Mouse (Mus musculus) hindbrain, embryonic 15.5 days (tissue): ENCODE results near the gene Rnf224. TPM values are rescaled to one million over a fixed set of nuclear protein-coding genes. Genes with fewer than 3 reads are reported as not detected.

Experiments used
- ATAC-seq: fragments of 200-750 bp; cut with Nextera tagmentation; 2 replicates; pipeline ENCODE4 v1.8.0; 2017; ENCODE audit warnings: low read depth, moderate number of reproducible peaks, moderate TSS enrichment; ENCODE audit not compliant: low FRiP score
- H3K27ac ChIP-seq: fragments of 300-500 bp; sonication (generic); replicated peaks from 2 replicates; pipeline ENCODE4 v1.5.1; 2015; ENCODE audit warnings: mild to moderate bottlenecking, inconsistent platforms
- H3K27me3 ChIP-seq: fragments of 300-500 bp; sonication (generic); 2 replicates; pipeline ENCODE4 v1.6.1; 2015; ENCODE audit warnings: control low read depth, inconsistent platforms
- H3K36me3 ChIP-seq: fragments of 300-500 bp; sonication (generic); 2 replicates; pipeline ENCODE4 v1.6.1; 2015; ENCODE audit warnings: control low read depth, inconsistent platforms
- H3K4me1 ChIP-seq: fragments of 300-500 bp; sonication (generic); replicated peaks from 2 replicates; pipeline ENCODE4 v1.6.1; 2015; ENCODE audit warnings: control low read depth, inconsistent platforms
- H3K4me2 ChIP-seq: fragments of 300-500 bp; sonication (generic); 2 replicates; pipeline ENCODE4 v1.6.1; 2015; ENCODE audit warnings: moderate library complexity, mild to moderate bottlenecking, inconsistent platforms
- H3K4me3 ChIP-seq: fragments of 300-500 bp; sonication (generic); 2 replicates; pipeline ENCODE4 v1.5.1; 2015; ENCODE audit warnings: mild to moderate bottlenecking, inconsistent platforms
- H3K9ac ChIP-seq: fragments of 300-500 bp; sonication (generic); 2 replicates; pipeline ENCODE4 v1.6.1; 2015; ENCODE audit warnings: inconsistent platforms
- H3K9me3 ChIP-seq: fragments of 300-500 bp; sonication (generic); 2 replicates; pipeline ENCODE4 v1.6.1; 2016; ENCODE audit warnings: control low read depth, inconsistent platforms
- WGBS: fragments of 180-500 bp; shearing (Covaris S2); methylation state at CpG from one replicate; pipeline ENCODE4 v1.1.7; 2015; 5-methylcytosine and 5-hydroxymethylcytosine counted together
- polyA plus RNA-seq: library from polyadenylated mRNA; unstranded; fragments of >200 nt; fragmentation: Nextera tagmentation; extraction: Ambion mirVana; gene quantifications from 2 replicates; pipeline ENCODE4 v1.2.1, GENCODE M21; 2015

The Rnf224 gene
- polyA plus RNA-seq, 1 experiment from 2014 or later = not detected

DNA sequence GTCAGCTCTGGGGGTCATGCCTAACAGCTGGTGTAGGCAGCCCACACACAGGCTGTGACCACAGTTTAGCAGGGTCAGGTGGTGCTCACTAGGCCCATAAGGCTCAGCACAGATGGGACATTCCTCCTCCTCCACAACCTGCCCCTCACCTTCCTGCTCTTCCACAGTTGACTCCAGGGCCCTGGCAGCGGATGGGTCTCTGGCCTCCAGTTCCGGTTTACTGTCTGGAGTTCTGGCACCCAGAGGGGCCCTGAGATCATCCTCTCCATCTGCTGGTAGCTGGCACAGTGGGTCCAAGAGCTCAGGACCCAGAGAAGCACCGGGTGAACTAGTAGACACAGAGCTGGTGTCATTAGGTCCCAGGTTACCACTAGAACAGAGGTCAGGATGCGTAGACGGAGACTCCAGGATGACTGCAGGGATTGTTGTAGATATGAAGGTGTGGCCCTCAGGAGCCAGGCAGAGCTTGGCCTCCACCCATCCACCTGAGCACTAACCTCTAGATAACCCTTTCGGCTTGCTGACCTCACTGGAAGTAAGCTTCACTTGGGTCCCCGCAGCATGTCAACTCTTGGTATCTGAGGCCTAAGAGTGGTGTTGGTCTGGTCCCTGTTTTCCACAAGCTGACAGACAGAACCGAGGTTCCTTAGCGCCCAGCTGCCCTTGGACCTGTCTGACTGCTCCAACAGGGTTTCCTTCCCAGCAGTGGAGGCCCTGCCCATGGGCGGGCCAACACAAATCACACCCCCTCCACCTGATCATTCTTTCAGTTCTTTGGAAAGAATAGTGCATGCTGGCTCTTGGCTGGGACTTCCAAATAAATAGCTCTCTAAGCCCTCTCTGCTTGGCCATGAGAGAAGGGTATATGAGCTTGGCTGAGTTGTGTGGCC, 9.8 kb upstream of the Rnf224 start, which contains the start of gene AL732309.1:
AL732309.1 (minus strand) TSS at position 681 of the 890 bp plus-strand sequence.
- H3K9ac ChIP-seq = no peak within 1 kb of the TSS
- H3K27me3 ChIP-seq = no peaks in the 10 kb centered on the region
- H3K9me3 ChIP-seq = no peaks in the 10 kb centered on the region
- H3K36me3 ChIP-seq = peaks cover 8% of the 10 kb centered on the region; the same call in 1 of the 2 replicates
- no peak within 1 kb of the TSS for H3K4me3 ChIP-seq
- WGBS = 92% methylated on average over 10 of the region's 10 CpGs
- H3K4me2 ChIP-seq = no peak within 1 kb of the TSS
- no peak for ATAC-seq
- no peak within 1 kb of the TSS for H3K27ac ChIP-seq
- H3K4me1 ChIP-seq = peaks cover 24% of the 10 kb centered on the region

DNA sequence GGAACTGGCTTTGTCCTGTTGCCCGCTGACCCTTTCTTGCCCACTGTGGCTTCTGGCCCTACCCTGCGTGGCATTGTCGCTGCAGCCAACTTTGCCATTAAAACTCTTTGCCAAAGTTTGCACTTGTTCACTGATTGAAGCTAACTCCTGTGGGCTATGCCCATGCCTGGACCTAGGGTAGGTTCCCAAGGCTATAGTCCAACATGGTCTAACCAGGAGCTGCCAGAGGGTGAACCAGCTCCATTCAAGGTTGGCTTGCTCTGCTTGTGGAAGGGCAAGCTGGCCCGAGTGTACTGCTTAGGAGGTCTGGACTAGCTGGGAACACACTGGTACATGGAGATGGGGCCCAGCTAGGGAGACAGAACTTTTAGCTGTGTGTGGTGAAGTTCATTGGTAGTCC, 7.6 kb upstream of the Rnf224 start:
- no peak for ATAC-seq
- 0 out of 2 replicates have a peak overlapping the region, but pooled peaks have one; percentile 92 for H3K4me2 ChIP-seq
- H3K36me3 ChIP-seq = no peaks in the 10 kb centered on the region; the same call in 1 of the 2 replicates
- no peak overlapping the region for H3K27ac ChIP-seq
- no peaks in the 10 kb centered on the region for H3K9me3 ChIP-seq
- H3K27me3 ChIP-seq = no peaks in the 10 kb centered on the region
- no peak overlapping the region for H3K4me3 ChIP-seq
- no peak overlapping the region for H3K9ac ChIP-seq
- H3K4me1 ChIP-seq = peaks cover 37% of the 10 kb centered on the region
- 90% methylated on average over 4 of the region's 4 CpGs for WGBS

DNA sequence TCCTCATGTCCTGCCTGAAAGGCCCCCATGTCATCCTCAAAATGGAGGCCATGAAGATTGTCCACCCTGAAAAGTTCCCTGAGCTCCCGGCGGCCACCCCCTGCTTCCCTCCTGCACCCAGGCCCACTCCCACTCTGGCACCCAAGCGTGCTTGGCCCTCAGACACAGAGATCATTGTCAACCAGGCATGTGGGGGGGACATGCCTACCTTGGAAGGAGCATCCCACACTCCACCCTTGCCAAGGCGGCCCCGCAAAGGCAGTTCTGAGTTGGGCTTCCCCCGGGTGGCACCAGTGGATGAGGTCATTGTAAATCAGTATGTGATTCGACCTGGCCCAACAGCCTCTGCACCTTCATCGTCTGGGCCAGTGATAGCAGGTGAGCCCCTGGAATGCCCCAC, 6.8 kb upstream of the Rnf224 start:
- Histone ChIP-seq H3K27ac (no peak overlapping the region), H3K4me2 (peak overlapping the region; percentile 92), H3K36me3 (no peaks in the 10 kb centered on the region; the same call in 1 of the 2 replicates), H3K9ac (peak overlapping the region; percentile 81), H3K4me3 (peak overlapping the region; percentile 61), H3K9me3 (no peaks in the 10 kb centered on the region), H3K27me3 (no peaks in the 10 kb centered on the region), H3K4me1 (peaks cover 37% of the 10 kb centered on the region)
- ATAC-seq = no peak
- WGBS = 83% methylated on average over 8 of the region's 8 CpGs

DNA sequence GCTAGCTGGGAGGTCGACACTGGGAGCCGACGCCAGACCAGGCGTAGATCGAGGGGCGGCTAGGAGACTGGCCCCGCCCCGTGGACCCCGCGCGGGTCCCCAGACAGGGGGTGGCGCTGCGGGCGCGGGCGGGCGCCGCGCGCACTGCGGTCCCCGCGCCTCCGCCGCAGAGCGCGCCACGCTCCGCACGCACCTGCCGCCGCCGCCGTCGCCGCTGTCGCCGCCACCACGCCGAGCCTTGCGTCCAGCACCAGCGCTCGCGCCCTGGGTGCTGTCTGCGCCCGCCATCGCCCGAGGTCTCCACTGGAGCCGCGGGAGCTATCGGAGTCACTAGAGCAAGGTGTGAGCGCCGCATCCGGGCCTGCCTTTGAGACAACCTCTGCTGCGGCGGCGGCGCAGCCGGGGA, 5.5 kb upstream of the Rnf224 start, which contains the start of the genes Rnf208 and Cysrt1:
Rnf208 (plus strand) TSS at position 155 of the 406 bp plus-strand sequence.
Cysrt1 (minus strand) TSS at position 352 of the 406 bp plus-strand sequence.
- Histone ChIP-seq H3K27me3 (peaks cover 4% of the 10 kb centered on the region; the same call in 1 of the 2 replicates), H3K9me3 (no peaks in the 10 kb centered on the region), H3K36me3 (no peaks in the 10 kb centered on the region; the same call in 1 of the 2 replicates), H3K9ac (peak within 1 kb of the TSS; percentile 81), H3K4me3 (peak within 1 kb of the TSS; percentile 61), H3K4me1 (peaks cover 37% of the 10 kb centered on the region), H3K27ac (peak within 1 kb of the TSS; percentile 72), H3K4me2 (peak within 1 kb of the TSS; percentile 92)
- peak; percentile 65 for ATAC-seq
- 0% methylated on average over 40 of the region's 59 CpGs for WGBS

DNA sequence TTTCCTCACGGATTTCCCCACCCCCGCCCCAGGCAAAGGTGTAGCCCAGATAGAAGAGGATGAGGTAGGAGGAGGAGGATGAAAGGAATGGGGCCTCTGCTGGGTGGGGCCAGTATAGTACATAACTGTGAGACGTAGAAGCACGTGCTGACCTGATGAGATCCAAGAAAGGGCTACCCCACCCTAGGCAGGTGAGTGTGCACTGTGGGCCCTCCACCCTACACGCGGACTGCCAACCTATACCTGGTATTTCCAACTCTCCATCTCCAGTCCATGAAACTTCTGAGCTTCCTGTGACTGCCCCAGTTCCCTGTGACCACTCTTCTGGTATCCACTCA, 4.8 kb upstream of the Rnf224 start:
- H3K27ac ChIP-seq = peak overlapping the region; percentile 72
- H3K9ac ChIP-seq = peak overlapping the region; percentile 81
- peak overlapping the region; percentile 61 for H3K4me3 ChIP-seq
- peak overlapping the region; percentile 92 for H3K4me2 ChIP-seq
- H3K9me3 ChIP-seq = no peaks in the 10 kb centered on the region
- H3K27me3 ChIP-seq = peaks cover 4% of the 10 kb centered on the region; the same call in 1 of the 2 replicates
- no peaks in the 10 kb centered on the region; the same call in 1 of the 2 replicates for H3K36me3 ChIP-seq
- 12% methylated on average over 6 of the region's 6 CpGs for WGBS
- peaks cover 37% of the 10 kb centered on the region for H3K4me1 ChIP-seq
- peak; percentile 32 for ATAC-seq

DNA sequence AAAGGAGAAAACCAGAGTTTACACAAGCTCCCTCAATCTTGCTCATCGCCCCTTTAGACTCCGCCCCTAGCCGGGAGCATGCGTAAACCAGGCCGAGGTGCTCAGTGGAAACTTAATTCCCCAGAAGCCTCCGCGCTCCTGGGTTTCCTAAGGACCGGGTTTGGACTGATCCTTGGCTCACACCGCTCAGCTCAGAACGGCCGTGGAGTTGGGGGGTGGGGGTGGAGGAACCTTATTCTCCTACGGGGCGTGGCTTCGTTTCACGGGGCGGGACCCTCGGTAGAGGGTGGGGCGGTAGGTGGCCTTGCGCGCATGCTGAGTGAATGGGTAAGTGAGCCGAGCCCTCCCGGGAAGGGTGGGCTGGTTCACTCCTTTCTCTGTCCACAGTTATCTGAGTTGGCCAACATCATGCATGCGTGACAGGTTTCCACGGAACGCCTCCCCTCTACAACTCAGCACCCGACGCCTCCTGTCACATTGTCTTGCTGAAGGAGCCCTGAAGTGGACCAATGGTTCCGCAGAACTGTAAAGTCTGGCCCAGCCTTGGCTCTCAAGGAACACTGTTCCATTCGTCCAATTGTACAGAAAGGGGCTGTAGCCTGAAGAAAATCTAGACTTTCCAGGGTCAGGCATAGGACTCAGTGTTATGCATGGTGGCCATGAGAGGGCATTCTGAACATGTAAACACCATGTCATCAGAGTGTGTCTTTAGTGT, 4.3 kb upstream of the Rnf224 start:
- Histone ChIP-seq H3K27me3 (peaks cover 4% of the 10 kb centered on the region; the same call in 1 of the 2 replicates), H3K36me3 (no peaks in the 10 kb centered on the region; the same call in 1 of the 2 replicates), H3K4me3 (peak overlapping the region; percentile 61), H3K4me1 (peaks cover 37% of the 10 kb centered on the region), H3K9ac (peak overlapping the region; percentile 24), H3K9me3 (no peaks in the 10 kb centered on the region), H3K27ac (peak overlapping the region; percentile 72), H3K4me2 (peak overlapping the region; percentile 92)
- 1% methylated on average over 29 of the region's 29 CpGs for WGBS
- peak; percentile 83 for ATAC-seq

DNA sequence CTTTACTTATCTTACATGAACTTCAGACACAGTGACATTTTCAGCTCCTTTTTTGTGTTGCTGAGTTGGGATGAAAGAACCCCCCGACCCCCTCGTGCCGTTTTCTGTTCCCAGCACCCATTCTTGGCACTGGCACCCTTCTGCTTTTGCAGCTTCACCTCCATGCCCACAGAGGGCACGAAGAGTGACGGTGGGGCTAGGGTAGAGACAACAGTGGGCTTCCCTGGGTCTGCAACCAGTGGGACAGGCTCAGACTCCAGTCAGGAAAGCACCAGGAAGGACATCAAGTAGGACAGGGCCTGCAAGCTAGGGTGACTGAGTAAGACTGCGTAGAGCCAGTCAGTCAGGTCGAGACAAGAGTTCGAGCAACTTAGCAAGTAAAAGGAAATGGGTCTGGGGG, 3.7 kb upstream of the Rnf224 start:
- Histone ChIP-seq H3K27ac (peak overlapping the region; percentile 72), H3K4me3 (peak overlapping the region; percentile 61), H3K4me1 (peaks cover 37% of the 10 kb centered on the region), H3K9me3 (no peaks in the 10 kb centered on the region), H3K4me2 (peak overlapping the region; percentile 92), H3K36me3 (no peaks in the 10 kb centered on the region; the same call in 1 of the 2 replicates), H3K9ac (no peak overlapping the region), H3K27me3 (peaks cover 4% of the 10 kb centered on the region; the same call in 1 of the 2 replicates)
- peak; percentile 23 for ATAC-seq
- 54% methylated on average over 8 of the region's 8 CpGs for WGBS

DNA sequence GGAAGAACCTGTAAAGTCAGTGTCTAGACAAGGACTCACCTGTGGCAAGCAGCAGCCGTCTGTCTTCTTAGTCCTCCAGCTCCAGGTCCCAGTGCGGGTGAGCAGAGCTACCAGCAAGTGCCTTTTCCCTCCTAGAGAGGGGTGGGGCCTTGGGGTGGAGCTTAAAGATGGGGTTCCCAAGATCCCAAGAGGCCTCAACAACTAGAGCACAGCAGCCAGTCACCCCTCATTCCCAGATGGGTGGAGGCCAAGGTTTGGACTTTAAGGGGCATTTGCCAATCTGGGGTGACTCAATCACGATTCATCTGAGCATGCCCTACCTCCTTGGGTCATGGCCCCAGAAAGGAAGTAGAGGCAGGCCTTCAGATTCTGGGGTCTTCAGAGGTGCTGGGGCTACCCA, 3.2 kb upstream of the Rnf224 start:
- Histone ChIP-seq H3K4me3 (no peak overlapping the region), H3K9ac (no peak overlapping the region), H3K36me3 (no peaks in the 10 kb centered on the region), H3K9me3 (no peaks in the 10 kb centered on the region), H3K4me1 (peaks cover 37% of the 10 kb centered on the region), H3K27ac (no peak overlapping the region), H3K4me2 (no peak overlapping the region), H3K27me3 (peaks cover 4% of the 10 kb centered on the region; the same call in 1 of the 2 replicates)
- WGBS = 88% methylated on average over 3 of the region's 3 CpGs
- no peak for ATAC-seq

DNA sequence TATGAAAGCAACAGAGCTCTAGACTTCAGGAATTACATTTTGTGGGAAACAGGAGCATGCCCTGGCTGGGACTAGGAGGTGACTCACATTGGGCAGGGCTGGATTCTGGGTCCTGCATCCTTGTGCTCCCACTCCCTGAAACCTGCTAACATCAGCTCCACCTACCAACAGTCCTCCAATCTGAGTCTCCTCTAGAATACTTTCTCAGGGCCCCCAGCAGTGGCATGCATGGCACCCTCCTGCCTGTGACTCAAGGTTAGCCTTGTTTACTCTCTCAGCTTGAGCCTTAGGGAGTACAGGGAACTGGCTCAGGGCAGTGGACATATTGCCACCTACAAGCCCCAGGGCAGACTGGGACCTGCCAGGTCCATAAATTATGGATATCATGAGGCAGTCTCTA, 1.5 kb upstream of the Rnf224 start:
- Histone ChIP-seq H3K9ac (no peak overlapping the region), H3K36me3 (no peaks in the 10 kb centered on the region), H3K27me3 (peaks cover 4% of the 10 kb centered on the region; the same call in 1 of the 2 replicates), H3K4me3 (no peak overlapping the region), H3K9me3 (no peaks in the 10 kb centered on the region), H3K4me2 (no peak overlapping the region), H3K4me1 (peaks cover 23% of the 10 kb centered on the region), H3K27ac (no peak overlapping the region)
- no peak for ATAC-seq

DNA sequence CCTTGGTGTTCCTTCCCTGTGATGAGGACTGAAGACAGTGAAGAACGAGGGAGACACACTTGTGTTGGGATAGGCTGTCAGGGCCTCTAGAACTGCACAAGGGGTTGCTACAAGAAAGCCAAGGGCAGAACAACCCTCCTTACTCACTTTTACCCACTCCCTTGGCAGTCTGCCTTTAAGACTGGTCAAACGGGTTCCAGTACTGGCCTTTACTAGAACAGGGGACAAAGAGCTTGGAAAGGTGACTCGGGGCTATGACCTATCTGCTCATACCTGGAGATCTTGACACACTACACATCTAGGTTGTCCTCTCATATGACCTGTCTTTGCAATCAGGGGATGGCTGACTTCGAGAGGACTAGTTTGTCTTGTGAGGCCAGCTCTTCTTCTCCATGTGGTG, 935 bp upstream of the Rnf224 start:
- H3K4me3 ChIP-seq = no peak overlapping the region
- WGBS = 74% methylated on average over 4 of the region's 4 CpGs
- H3K4me2 ChIP-seq = no peak overlapping the region
- H3K36me3 ChIP-seq = no peaks in the 10 kb centered on the region
- H3K27ac ChIP-seq = no peak overlapping the region
- no peak overlapping the region for H3K9ac ChIP-seq
- ATAC-seq = no peak
- H3K4me1 ChIP-seq = peaks cover 17% of the 10 kb centered on the region
- H3K9me3 ChIP-seq = no peaks in the 10 kb centered on the region
- H3K27me3 ChIP-seq = peaks cover 4% of the 10 kb centered on the region; the same call in 1 of the 2 replicates

DNA sequence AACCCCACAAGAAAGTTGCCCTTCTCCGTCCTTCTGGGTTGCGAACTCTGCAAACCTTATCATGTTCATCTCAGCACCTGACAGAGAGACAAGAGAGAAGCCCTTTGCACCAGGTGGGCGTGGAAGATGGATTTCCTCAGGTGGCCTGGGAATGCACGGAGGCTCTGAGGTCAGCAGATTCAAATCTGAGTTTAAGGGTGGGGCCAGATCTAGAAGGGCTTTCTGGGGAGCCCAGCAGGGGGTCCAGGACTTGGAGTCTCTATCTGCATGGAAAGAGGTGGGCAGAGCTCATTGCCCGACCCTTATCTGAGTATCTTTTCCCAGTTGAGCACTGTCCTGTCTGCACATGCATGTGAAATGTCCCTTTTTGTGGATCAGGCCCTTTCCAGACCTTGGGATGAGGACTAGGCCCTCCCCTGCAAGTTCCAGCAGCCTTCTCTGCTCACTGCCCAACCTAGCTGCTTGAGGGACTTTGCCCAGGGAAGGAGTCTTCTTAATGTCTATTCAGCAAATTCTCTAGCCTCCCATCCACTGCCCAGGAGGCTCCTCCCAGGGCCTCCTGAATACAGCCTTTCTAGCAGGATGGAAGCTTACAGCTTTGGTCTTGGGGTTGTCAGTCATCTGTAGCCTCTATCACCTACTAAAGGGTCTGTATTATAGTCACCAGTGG, 1.9 kb downstream of the Rnf224 start:
- Histone ChIP-seq H3K27me3 (peaks cover 4% of the 10 kb centered on the region; the same call in 1 of the 2 replicates), H3K9ac (no peak overlapping the region), H3K27ac (no peak overlapping the region), H3K9me3 (no peaks in the 10 kb centered on the region), H3K4me2 (no peak overlapping the region), H3K36me3 (no peaks in the 10 kb centered on the region), H3K4me1 (no peaks in the 10 kb centered on the region), H3K4me3 (no peak overlapping the region)
- ATAC-seq = no peak
- WGBS = 73% methylated on average over 5 of the region's 5 CpGs
